Mouse (Mus musculus): ENCODE measurements around the gene Adsl.

Gene Adsl

DNA sequence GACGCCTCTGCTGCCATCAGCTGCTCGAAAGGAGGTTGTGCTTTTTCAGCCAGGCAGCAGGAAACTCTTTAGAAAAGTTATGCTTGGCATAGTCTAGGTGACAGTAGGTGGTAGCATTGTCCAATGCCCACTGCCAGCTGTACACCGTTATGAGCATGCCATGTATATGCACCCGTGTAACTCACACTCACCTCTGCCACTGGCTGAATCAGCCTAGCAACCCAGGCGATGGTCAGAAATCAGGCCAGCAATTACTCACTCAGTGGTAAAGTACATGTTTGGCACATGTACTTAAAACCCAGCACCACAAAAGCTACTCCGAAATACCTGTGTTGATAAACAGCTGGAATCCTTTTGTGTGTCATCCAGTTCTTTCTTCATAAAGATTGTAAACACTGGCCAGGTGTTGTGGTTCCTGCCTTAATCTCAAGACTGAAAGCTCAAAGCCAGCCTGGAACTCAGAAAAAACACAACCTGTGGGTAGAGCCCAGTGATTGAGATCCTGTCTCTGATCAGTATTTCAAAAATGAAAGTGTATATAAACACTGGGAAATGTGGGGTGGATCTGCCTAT lies 6.7 kb upstream of the Adsl start:
- DNase-seq = no peak

DNA sequence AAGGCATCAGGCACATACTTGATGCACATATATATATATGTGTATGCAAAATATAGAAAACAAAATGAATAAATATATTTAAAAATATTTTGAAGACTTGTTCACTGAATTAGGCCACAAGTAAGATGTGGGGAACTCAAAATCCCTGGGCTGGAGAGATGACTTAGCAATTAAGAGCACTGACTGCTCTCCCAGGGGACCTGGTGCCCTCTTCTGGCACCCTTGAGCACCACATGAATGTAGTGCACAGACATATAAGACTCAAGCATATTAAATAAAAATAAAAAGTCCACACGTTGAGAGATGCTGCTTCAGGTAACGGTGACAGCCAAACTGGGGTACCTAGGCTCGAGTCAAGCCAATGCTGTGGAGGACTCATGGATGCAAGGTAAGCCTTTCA lies 2.4 kb upstream of the Adsl start:
- peak; percentile 44 for DNase-seq

DNA sequence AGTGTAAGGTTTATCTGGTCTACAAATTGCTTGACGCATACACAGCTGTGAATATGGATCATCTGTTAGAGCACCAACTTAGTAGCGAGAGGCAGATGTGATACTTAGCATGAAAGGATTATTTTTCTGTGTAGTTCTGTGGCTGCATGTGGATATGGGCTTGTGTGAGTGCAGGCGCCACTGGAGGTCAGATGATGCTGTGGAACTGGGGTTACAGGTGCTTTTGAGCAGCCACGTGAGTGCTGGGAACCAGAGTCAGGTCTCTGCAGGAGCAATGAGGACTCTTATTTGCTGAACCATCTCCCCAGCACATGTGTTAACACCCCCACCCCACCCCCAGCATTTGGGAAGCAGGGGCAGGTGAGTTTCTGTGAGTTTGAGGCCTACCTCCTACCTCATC lies 1.1 kb downstream of the Adsl start:
- DNase-seq = no peak

DNA sequence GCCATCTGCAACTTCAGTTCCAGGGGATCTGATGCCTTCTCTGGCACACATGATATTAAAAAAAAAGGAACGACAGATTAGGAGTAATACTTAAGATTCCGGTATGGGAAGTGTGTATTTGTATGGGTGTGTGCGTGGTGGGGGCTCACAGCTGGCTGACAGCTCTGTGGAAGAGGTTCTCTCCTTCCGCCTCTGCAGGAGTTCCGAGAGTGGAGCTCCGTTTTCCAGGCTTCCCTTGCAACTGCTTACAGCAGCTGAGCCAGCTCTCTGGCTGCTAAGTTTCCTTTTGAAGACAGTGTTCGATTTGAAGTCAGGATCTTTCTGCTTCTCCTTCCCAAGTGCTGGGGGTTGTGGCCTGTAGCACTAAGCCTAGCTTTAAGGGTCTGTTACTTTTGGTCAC lies 1.8 kb downstream of the Adsl start:
- no peak for DNase-seq

DNA sequence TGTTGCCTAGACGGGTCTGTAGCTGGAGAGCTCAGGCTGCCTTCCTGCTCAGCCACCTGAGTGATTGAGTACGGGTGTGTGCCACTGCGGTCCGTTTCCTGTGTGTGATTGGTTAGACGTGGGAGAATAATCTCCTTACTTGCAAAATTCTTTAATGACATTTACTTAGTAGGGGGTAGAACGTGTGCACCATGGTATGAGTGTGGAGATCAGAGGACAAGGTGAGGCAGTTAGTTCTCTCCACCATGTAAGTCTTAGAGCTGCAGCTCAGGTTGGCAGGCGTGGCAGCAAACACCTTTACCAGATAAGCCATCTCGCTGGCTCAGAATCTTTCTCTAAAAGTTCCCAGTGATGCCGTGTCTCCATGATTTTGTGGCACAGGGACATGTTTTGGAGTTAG lies 5.7 kb downstream of the Adsl start:
- no peak for DNase-seq

DNA sequence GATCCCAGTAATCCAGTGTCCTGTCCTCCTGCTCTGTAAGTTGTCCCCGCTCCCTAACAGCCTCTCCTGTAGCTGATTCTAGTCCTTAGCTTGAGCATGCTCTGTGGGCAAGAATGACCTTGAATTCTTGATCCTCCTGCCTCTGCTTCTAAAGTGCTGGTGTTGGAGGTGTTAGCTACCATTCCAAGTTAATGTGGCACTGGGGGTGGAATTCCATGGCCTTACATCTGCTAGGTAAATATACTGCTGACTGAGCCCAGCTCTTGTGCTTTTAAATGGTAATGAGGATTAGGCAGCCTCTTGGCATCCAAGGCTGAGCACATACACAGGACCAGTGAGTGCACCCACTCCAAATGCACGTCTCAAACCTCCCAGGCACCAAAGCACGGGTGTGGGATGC lies 6.6 kb downstream of the Adsl start:
- DNase-seq = no peak

DNA sequence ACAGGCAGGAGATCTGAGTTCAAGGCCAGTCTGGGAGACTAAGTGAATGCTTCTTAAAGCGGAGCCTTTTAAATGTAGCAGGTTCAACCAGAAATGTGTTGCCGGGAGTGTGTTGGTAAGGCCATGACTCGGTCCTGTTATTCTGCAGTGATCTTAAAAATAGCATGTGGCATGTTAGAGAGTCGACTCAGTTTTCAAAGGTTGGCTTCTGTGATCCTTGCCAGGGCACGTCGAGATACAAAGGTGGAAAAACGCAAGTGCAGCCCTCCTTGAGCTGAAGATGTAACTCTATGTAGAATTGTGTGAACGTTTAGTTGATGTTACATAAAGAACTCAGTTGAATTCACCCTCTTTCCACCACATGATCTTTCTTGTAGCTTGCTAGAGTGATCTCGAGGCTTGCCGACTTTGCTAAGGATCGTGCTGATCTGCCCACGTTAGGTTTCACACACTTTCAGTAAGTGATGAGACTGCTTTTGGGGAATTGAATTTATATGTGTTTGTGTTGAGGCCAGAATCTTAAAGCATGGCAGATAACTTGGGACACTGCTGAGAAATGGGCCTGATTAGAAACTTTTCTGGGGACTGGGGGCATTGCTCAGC lies 7.6 kb downstream of the Adsl start:
- DNase-seq = no peak

DNA sequence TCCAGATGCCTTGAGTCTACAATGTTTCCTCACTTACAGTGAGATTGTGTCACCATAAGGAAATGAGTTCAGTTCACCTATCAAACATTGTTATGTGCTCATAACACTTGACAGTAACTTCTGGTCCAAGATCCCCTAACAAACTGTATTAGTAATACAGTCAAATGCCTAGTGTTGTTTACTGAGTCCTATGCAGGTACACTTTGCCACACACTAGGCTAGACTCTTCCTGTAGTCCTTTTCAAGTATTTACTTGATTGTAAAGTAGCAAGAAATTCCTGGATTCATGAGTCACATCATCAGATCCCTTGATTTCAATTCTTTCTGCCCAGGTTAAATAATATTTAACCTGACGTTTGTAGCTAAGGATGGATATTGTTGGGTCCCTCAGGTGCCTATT lies 21.1 kb downstream of the Adsl start:
- DNase-seq = no peak

DNA sequence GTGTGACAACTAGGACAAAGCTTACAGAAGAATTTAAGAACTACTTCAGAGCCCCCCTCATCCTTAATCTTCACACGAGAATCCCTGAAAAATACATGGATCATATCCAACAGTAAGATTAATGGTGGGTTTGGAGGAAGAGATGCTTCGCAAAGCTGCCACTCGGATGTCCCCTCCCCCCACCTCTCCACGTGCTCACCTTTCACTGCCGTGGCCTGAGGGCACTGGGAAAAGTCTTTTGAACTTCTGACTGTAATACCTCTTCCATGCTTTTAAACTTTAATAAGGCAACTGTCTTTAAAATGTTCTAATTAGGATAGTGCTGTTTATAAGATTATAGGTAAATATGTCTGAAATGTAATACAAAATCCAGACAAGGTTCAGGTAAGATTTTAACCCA lies 26.0 kb downstream of the Adsl start:
- DNase-seq = no peak

DNA sequence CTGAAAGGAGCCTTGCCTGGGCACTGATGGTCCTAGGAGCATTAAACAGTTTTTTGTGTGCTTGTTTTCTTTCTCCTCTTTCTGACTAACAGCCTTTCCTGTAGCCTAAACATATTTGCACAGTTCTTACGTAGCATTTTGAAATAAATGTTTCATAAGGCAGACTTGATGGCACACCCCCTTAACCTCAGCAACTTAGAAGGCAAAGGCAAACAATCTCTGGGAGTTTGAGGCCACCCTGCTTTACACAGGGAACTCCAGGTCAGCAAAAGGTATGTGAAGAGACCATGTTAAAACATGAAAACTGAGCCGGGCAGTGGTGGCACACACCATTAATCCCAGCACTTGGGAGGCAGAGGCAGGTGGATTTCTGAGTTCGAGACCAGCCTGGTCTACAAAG lies 27.4 kb downstream of the Adsl start:
- DNase-seq = no peak

DNA sequence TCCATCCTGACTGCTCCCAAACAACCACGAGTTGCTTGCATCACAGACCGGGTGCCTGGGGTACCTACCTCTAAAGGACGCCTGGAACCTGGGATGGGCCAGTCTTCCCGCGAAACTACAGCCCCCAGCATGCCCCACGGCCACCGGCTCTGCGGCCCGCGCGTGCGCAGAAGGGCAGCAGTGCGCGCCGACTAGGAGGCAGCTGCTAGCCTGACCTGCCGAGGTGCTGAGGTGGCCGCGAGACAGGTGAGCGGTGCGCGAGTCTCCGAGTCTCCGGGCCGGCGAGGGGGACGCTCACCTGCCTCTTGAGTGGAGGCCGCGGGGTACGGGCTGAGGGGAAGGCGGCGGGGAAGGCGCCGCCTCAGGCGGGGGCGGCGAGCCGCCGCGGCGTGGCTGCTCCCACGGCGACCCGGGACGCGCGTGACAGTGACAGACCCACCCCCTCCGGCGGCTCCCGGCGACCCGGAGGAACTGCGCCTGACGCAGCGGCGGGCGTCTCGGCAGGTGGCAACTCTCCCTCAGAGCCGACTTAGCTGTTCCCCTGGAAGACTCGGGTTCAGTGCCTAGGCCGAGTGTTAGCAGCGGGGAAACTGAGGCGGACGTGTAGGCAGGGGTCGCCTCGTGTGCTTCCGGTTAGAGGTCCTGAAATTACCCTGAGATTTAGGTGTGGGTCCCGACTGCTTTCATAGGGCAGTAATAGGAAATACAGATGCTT lies 29.5 kb downstream of the Adsl start, which contains the start of gene Sgsm3:
Sgsm3 (plus strand) TSS at position 146 of the 715 bp plus-strand sequence.
- DNase-seq = peak; percentile 80

DNA sequence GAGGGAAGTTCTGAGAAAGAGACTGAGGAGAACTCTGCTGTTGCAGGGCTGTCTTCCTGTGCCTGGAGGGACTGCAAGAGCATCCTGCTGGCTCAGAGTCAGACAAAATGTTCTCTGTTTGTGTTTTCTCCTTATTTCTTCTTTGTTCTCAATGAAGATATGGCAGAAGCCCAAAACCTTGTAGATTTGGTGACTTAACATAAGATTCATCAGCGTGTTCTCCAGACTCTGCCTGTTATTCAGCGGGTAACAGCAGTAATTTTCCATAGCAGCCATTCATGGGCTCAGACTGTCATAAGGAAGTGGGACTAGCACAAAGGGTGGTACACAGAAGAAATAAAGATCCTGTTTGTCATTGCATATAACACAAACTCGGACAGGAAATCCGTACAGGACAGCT lies 31.3 kb downstream of the Adsl start:
- no peak for DNase-seq

DNA sequence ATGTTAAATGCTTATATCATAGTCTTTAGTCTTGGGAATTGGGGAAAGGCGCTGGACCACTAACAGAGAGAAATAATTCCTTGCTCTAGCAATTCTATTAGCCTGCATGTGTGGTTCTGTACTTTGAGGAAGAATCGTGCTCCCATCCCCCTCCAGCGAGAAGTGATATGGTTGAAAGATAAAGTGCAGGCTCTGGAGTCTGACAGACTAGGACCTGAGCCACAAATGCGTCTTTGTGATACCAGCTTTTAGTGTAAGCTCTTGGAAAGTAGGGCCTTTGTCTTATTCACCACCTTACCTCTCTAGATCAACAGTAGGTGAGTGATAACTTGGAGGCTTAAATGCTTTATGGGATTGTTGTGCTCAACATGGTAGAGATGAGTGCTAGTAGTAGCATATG lies 32.9 kb downstream of the Adsl start:
- no peak for DNase-seq

DNA sequence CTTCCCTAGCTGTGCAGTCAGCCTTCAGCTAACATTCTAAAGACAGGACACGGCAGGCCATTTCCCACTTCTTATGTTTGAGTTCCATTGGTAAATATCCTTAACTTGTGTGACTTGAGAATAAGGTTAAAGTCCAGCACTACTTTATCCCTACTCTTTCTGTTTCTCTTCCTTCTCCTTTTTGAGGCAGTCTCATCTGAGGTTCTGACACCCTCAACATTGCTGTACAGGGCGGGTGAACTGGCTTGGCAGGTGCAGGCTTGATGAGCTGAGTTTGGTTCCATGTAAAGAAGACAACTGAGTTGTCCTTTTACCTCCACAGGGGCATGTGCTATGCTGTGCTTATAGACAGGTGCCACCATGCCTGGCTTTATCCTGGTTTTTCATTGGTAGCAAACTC lies 35.0 kb downstream of the Adsl start:
- DNase-seq = no peak

DNA sequence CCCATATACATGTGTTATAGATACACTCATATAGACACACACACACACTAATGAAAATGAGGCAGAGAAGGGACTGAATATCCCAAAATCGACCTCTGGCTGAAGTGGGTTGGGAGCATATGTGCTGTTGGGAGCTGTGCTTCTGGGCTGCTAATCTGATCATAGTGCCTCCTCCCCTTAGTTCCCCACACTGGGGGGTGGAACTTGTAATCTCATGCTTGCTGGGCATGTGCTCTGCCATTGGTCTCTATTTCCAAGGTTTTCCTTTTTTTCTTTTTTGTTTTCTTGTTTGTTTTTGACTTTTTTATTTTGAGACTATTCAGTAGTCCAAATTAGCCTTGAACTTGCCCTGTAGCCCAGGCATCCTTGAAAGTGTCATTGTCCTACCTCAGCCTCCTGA lies 40.0 kb downstream of the Adsl start:
- no peak for DNase-seq

DNA sequence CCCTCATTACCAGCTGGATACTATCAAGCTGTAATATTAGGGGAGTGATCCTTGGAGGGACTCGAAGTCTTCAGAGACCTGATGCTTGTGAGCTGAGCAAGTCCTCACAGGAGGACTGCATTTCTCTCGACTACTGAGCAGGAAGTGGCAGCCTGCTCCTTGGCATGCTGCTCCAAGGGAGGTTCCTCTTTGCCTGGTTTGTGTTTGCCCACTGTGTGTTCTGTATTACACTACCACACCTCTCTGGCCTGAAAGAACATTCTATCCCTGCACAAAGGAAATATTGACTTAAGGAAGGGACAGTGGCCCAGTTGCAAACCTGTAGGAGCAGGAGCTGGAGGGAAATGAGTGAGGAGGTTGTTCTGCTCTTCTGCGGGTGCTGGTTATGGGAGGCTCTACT lies 41.4 kb downstream of the Adsl start:
- DNase-seq = no peak

DNA sequence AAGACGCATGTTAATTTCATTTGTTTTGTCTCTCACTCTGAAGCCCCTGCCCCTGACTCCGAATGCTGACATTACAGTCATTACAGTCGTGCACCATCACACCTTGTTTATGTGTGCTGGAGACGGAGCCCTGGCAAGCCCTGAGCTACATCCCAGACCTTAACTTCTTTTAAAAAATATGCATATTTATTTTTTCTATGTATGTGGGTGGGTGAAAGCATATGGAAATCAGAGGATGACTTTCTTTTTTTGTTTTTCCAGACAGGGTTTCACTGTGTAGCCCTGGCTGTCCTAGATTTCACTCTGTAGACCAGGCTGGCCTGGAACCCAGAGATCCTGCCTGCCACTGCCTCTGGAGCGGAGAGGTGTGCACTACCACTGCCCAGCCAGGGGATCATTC lies 46.7 kb downstream of the Adsl start:
- no peak for DNase-seq

DNA sequence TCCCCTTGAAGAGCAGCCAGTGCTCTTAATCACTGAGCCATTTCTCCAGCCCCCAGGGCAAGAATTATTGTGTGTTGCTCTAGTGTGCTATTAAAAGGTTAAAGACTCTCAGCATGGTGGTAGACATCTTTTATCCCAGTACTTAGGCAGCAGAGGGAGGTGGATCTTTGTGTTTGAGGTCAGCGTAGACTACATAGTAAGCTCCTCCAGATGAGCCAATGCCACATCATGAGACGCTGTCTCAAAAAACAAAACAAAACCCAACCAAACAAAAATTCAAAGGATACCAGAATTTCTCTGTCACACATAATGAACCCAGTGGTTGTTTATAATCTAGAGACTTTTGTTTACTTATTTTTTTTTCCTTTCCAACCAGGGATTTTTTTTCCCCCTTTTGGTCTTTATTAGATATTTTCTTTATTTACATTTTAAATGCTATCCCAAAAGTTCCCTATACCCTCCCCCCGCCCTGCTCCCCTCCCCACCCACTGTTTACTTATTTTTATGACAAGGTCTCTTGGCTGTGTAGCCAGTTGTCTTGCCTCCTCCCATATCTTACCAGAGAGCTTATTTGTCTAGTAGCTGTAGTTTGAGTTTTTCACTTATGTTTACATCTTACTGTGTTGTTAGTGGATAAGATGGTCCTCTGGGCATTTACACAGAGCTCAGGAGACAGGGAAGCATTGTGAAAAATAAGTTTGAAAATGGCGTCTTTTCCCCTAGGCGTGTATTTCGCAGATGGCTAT lies 48.0 kb downstream of the Adsl start:
- DNase-seq = no peak

DNA sequence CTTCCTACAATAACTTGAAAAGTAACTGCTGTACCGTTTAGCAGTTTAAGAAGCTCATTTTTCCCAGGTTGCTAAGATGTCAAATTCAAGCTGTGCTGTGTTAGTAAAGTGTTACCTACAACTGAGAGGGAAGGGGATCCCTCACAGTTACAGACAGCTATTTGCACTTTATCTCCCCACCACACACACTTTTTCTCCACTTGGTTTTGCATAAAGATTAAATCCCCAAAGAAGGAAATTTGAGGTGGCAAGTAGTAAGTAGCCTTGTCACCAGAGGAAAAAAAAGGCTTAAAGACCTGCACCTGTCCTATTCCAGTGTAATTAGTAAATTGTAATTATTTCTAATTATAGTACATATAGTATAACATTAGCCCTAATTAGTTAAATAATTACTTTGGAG lies 48.8 kb downstream of the Adsl start:
- DNase-seq = no peak

DNA sequence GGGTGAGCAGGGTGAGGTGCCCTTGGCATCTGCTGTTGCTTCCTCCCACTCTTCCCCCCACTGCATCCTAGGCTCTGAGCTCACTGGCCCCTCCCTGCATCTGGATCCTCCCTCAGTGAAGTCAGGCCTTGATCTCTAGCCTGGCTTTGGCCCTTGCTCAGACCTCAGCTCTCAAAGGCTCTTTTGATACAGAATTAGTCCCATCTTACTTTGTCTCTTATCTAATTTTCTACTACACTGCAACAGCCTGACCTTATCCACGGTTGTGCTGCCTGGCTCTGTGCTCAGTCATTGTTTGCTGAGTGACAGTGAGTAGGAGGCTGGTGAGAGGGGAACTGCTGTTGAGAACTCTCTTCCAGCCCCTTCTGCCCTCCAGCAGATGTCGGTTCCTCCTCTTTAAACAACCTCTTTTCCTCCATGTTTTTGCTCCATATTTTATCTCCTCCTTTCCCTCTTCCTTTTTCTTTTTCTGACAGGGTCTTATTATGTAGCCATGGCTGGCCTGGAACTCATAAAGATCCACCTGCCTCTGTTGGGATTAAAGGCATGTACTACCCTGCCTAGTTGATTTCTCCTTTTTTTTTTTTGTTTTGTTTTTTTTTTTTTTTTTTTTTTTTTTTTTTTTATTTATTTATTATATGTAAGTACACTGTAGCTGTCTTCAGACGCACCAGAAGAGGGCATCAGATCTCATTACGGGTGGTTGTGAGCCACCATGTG lies 52.3 kb downstream of the Adsl start:
- no peak for DNase-seq

DNA sequence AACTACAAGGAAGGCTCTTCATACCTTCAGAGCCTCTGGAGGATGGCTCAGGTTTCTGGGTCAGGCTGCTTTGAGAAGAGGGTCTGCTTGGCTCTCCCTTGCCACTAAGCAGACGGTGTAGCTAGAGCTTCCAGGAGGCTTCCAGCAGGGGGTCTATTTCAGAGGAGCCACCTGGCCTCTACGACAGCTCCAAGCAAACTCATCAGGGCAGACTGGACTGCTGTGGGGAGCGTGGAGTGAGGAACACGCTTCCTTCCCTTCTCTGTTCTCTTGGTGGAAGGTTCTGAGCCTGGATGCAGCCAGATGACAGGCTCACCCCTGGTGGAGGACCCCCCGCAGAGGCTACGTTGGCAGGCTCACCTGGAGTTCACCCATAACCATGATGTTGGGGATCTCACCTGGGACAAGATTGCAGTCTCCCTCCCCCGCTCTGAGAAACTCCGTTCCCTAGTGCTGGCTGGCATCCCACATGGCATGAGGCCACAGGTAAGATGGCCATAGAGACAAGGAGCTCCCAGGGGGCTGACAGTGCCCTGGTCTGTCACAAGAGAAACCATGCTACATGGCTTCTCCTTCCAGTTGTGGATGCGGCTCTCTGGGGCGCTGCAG lies 57.9 kb downstream of the Adsl start:
- DNase-seq = no peak

DNA sequence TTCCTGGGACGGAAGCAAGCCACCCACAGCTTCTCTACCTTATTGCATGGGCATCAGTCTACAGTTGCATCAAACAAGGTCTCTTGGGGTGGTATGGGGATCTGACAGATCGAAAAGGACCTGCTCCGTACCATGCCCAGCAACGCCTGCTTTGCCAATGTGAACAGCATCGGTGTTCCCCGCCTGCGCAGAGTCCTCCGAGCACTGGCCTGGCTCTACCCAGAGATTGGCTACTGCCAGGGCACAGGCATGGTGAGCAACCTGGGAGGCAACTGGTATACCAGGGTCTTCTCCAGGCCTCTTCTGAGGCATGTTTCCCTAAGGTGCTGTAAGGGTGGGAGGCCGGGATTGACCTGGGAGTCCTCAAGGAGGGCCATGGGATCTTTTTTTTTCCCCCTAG lies 59.0 kb downstream of the Adsl start:
- DNase-seq = no peak

DNA sequence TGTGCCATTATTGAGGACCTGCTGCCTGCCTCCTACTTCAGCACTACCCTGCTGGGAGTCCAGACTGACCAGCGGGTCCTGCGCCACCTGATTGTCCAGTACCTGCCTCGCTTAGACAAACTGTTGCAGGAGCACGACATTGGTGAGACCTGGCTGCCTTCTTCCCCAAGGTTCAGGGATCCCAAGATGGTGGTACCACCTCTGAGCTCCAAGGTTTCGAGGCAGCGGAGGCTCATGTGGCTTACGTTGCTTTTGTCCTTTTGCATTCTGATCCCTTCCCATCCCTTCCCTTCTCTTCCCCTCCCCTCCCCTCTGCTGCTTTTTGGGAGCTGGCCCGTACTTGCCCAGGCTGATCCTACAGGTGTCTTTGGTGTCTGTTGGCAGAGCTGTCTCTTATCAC lies 59.6 kb downstream of the Adsl start:
- DNase-seq = no peak

All from right cerebral cortex, postnatal 14 days (tissue).